Comparison of ENCODE assay signal across 16 mouse cellular contexts in genomic region chr3:155942896-155943295, GRCm38 (mm10).
"Had no signal": no experiment of that assay in that cellular context is flagged by ENCODE, and none has a peak within 500 bp of the region (broad histone marks: within the 10 kb centered on the region; RNA-seq: fewer than 3 reads in every experiment).

No protein-coding gene starts in this region.

- H3K4me2 ChIP-seq: neural tube, embryonic 13.5 days; neural tube, embryonic 15.5 days; stomach, embryonic 15.5 days had no signal

- DNase-seq: retina, postnatal 1 day; right cerebral cortex, adult 18-20 months; right cerebral cortex, postnatal 14 days; right cerebral cortex, postnatal 25 days; right cerebral cortex, postnatal 4 days; spleen, adult 18-20 months; thymus, adult 18-20 months; thymus, adult 2 months; thymus, postnatal 14 days; thymus, postnatal 25 days; thymus, postnatal 36 days; thymus, postnatal 4 days had no signal

- H3K9me3 ChIP-seq: neural tube, embryonic 13.5 days; neural tube, embryonic 15.5 days; stomach, embryonic 15.5 days had no signal

- H3K9ac ChIP-seq: neural tube, embryonic 13.5 days; neural tube, embryonic 15.5 days; stomach, embryonic 15.5 days had no signal

- H3K4me1 ChIP-seq: neural tube, embryonic 13.5 days; neural tube, embryonic 15.5 days; stomach, embryonic 15.5 days had no signal

- H3K36me3 ChIP-seq: neural tube, embryonic 13.5 days; neural tube, embryonic 15.5 days; stomach, embryonic 15.5 days had no signal

- H3K27ac ChIP-seq: neural tube, embryonic 13.5 days; neural tube, embryonic 15.5 days; stomach, embryonic 15.5 days; stomach, postnatal 0 days had no signal

- H3K27me3 ChIP-seq: neural tube, embryonic 13.5 days; neural tube, embryonic 15.5 days; stomach, embryonic 15.5 days had no signal

- H3K4me3 ChIP-seq: neural tube, embryonic 13.5 days; neural tube, embryonic 15.5 days; stomach, embryonic 15.5 days had no signal
